Mouse (Mus musculus): ENCODE data around the gene Rnf167.

Gene Rnf167

GRCm38 (mm10) chr11:70654198-70654922, 7.3 kb downstream of the Rnf167 start, which contains the start of gene Pfn1:
Gene Pfn1 (minus strand): TSS chr11:70654644.
- DNase-seq (ENCODE audit: low read depth in 2 of 2, low spot score in 2 of 2) = peak; percentile 64 to 67

GRCm38 (mm10) chr11:70654923-70655570, 8.0 kb downstream of the Rnf167 start:
- DNase-seq (ENCODE audit: low read depth in 2 of 2, low spot score in 2 of 2) = peak; percentile 50 to 68

DNA sequence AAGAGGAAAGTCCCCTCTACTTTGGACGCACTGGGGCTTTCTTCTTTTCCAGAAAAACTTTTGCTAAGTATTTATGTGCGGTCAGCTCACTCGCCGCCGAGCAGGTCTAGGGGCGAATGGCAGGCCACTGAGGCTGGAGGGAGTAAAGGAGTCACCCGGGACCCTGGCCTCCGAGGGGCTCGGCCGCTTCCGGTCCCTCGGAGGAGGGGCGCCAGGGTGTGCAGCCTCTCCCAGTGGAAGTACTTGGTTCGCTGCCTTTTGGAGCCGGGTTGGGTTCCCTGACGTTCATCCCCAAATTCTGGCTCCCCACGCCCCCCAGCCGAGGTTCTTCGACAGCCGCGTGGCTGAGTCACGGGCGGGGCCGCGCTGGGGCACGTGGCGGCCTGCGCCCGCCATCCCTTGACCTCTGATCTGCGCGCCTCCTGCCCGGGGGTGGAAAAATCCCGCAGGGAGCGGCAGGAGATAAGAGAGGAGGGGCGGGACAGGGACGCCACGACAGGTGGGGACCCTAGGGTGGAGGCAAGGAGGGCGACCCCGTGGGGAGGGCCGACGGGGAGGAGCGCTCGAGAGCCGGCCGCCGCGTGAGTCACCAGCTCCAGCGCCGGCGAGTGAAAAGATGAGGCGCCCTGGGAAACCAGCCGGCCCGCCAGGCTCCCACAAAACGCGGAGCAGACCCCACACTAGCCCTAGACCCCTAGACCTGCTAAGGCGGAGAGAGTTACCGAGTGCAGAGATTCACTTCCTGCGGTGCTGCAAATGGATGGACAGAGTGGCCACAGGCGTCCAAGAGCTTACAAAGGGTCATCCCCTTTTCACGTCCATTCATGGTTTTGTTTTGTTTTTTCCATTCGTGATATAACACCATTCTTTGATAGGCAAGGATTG, 8.8 kb downstream of the Rnf167 start:
- DNase-seq (ENCODE audit: low read depth in 2 of 2, low spot score in 2 of 2) = peak; percentile 26

DNA sequence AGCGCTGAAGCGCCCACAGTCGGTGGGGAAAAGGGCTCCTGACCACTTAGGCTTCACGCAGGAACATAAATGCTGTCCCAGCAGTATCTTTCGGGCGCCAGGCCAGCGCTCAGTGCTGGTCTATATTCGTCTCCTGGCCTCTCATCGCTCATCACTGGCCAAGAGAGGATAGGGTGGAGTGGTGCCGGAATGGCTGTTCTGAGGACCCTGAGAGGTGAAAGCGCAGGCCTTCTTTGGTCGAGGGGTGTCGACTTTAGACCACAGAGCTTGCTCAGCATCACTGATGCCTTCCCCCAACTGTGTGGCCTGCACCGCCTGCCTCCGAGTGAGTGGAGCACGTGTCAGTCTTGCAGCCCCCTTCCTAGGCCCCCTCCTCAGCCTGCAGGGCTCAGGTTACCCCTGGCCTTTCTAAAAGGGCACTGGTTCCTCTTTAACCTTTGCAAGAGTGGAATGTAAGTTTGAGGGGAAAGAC, 9.5 kb downstream of the Rnf167 start:
- DNase-seq (ENCODE audit: low read depth in 2 of 2, low spot score in 2 of 2) = no peak

DNA sequence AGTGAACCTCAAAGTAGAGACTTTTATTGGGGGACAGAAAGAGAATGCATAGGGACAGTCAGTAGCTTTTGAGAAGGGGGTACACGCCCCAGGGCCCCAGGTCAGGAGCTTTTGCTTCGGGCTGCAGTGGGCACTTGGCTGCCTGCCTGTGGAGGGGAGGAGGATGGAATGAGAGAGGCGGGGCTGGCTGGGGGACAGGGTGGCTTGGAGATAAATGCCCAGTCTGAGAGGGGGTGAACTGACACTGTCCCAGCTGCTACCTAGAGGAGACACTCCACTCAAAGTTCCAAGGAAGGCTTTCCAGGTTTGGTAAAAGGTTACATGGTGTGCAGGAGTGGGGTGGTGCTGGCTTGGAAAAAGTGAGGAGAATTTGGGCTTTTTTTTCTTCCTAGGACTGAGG, 9.9 kb downstream of the Rnf167 start, which contains the start of gene Eno3:
Gene Eno3, plus strand, starts transcription at position 239 of the 400 bp plus-strand sequence.
- DNase-seq (ENCODE audit: low read depth in 2 of 2, low spot score in 2 of 2) = no peak

DNA sequence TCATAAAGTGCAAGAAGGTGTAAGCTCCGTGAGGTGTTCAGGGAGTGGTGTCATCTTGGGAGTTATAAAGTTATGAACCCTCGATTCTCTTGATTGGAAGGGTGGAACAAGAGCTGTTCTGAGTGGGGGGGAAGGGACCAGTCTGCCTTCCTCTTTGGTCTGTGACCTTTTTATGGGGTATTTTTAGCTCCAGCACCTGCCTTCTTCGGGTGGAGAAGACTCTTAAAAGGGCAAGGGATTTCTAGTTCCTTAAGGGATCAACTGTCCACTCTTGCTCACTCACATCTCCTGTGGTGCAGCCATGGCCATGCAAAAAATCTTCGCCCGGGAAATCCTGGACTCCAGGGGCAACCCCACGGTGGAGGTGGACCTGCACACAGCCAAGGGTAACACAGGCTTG, 10.5 kb downstream of the Rnf167 start:
- DNase-seq (ENCODE audit: low read depth in 2 of 2, low spot score in 2 of 2) = no peak

DNA sequence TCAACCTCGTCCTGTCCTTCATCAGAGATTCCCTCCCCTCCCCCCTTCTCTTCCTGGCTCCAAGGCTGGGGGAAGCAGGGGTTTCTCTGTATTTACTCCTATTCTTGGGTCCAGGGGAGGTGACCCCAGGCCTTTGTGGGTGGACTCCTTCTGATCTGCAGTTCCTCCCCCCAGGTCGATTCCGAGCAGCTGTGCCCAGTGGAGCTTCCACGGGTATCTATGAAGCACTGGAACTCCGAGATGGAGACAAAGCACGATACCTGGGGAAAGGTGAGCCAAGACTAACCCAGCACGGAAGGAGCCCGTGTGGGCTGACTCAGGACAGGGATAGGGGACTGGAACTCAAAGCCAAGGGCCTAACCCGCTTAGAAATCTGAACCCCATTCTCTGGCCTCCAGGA, 11.0 kb downstream of the Rnf167 start:
- no peak for DNase-seq (ENCODE audit: low read depth in 2 of 2, low spot score in 2 of 2)

- no peak for DNase-seq (ENCODE audit: low read depth in 2 of 2, low spot score in 2 of 2)
Measured at GRCm38 (mm10) chr11:70658521-70658920, 11.5 kb downstream of the Rnf167 start.

DNA sequence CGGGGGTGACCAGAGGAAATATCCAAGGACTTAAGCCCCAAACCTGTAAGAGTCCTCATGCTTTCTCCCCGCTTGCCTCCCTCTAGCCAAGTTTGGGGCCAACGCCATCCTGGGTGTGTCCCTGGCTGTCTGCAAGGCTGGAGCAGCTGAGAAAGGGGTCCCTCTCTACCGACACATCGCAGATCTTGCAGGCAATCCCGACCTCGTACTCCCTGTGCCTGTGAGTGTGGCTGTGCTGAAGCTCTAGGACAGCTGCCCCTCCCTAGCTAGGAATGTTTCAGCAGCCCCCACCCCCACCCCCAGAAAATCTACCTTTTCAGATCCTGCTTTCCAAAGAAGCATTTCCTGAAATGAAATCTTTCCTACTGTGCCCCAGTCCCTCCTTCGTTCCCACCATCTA, 11.9 kb downstream of the Rnf167 start:
- DNase-seq (ENCODE audit: low read depth in 2 of 2, low spot score in 2 of 2) = no peak

DNA sequence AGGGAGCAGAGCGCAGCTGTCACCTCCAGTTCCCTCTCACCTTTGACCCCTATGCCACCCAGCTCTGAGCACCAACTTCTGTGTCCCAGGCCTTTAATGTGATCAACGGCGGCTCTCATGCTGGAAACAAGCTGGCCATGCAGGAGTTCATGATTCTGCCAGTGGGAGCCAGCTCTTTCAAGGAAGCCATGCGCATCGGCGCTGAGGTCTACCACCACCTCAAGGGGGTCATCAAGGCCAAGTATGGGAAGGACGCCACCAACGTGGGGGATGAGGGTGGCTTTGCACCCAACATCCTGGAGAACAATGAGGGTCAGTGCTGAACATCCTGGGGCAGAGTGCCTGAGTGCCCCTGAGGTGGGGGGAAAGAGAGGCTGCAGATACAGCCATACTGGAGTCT, 13.5 kb downstream of the Rnf167 start:
- no peak for DNase-seq (ENCODE audit: low read depth in 2 of 2, low spot score in 2 of 2)

DNA sequence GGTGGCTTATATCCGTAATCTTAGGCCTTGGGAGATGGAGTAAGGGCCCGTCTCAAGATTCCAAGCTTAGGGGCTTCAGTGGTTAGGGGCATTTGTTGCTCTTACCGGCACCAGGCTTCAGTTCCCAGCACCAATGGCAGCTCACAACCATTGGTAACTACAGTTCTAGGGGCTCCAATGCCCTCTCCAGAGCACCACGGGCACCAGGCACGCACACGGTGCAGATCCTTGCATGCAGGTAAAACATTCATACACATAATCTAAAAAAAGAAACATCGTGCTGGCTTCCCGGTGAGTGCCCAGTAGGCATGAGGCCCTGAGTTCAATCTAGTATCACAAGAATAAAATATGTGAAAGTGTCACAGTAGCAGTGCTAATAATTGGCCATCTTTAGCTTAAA, 16.1 kb downstream of the Rnf167 start:
- DNase-seq (ENCODE audit: low read depth in 2 of 2, low spot score in 2 of 2) = no peak

GRCm38 (mm10) chr11:70663957-70664356, 16.9 kb downstream of the Rnf167 start:
- no peak for DNase-seq (ENCODE audit: low read depth in 2 of 2, low spot score in 2 of 2)

- DNase-seq (ENCODE audit: low read depth in 2 of 2, low spot score in 2 of 2) = no peak
Measured at GRCm38 (mm10) chr11:70664741-70665140, 17.7 kb downstream of the Rnf167 start.

DNA sequence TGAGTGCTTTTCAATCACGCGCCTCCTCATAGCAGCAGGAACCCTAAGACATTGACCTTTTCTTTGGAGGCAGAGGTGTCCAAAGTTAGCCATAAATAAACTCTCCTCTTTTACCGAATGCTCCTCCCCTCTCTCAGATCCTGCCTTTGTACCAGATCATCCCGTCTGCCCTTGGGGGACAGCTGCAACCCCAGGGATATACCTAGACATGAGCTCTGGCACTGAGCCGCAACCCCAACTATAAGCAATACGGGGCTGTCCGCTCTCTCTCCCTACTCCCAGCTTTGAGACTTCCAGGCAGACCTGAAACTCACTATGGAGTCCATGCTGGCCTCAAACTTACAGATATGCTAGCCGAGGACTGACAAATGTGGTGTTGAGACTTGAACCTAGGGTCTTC, 19.7 kb downstream of the Rnf167 start:
- DNase-seq (ENCODE audit: low read depth in 2 of 2, low spot score in 2 of 2) = no peak

DNA sequence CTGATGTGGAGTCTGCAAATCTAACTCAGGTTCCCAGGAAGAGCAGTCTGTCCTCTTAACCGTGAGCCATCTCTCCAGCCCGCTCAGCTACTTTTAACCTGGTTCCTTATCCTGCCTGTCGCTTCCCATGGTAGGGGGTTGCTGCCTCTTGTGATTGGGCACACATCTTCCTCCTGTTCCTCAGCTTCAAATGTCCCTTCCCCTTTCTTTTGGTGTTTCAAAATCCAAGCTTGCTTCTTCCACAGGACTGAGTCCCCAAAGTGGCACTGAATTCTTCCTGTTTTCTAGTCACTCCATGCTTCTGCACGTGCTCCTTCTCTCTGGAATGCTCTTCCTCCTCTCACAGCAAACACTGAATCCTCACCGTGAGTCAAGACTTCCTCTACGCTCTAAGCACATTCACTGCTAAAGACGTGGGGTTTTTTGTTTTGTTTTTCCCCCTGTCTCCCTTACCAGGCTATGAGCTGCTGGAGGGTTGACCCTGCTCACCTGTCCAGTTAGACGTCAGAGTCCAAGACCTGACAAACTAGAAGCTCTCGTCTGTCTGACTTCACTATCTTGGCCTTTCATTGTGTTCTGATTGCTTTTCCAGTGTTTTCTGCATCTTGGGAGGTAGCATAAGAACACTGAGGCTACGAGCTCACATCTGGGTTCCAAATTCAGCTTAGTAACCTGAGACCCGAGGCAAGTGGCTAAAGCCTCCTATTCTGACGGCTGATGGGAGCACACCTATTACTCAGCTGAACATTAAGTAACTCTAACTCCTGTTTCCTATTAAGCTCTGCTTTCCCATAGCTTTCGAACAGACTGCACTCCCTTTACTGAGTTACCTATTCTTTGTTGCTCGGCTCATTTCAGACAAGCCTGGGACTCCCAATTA, 20.5 kb downstream of the Rnf167 start:
- no peak for DNase-seq (ENCODE audit: low read depth in 2 of 2, low spot score in 2 of 2)

DNA sequence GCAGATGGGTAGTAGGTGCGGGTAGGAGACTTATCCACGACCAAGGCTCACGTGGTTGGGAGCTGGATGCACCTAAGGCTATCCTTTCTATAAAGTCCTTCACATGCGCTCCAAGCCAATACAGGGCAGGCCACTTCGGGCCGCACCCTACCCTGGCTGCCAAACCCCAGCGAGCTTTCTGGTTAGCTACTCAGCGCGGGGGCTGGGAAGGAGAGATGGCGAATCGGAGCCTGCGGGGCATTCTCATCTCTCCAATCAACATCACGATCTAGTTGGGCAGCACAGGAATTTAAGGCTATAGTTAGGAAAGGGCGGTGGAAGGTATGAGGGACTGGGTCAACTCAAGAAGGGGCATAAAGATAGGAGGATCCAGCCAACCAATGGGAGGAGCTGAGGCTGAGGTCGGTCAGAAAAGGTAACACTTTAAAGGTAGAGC, 21.3 kb downstream of the Rnf167 start:
- DNase-seq (ENCODE audit: low read depth in 2 of 2, low spot score in 2 of 2) = no peak

DNA sequence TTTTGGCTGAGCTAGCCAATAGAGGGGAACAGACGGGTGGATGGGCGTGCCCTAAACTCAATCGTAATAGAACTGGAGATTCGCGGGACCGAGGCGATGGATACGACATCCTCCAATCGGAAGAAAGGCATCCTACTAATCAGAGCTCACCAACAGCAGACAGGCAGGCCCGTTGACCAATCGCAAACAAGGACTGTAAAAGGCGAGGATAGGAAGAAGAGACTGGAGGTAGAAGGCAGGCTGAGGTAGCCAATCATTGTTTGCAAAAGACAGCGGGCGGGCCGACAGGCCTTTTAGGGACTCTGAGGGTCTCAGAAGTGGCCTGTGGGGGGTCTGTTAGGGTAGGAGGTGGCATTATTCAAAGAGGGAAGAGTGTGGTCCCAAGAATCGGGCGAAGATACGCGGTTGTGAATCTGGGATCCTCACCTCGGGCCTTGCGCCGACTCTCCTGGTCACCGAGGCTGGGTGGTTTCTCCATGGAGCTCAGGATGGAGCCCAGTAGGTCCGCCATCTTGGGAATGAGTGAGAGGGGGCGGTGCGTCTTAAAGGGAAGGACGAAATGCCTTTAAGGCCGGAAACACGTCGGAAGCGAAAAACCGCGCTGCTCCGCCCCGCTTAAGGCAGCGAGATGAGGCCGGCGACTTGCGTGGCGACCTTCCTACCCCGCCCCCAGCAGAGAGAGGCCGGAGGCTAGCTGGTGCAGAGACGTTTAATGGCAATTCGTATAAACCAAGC, 21.9 kb downstream of the Rnf167 start, which contains the start of gene Spag7:
Gene Spag7, minus strand, starts transcription at position 646 of the 735 bp plus-strand sequence.
- DNase-seq (ENCODE audit: low read depth in 2 of 2, low spot score in 2 of 2) = peak; percentile 89 to 95

GRCm38 (mm10) chr11:70669582-70670345, 22.7 kb downstream of the Rnf167 start:
- DNase-seq (ENCODE audit: low read depth in 2 of 2, low spot score in 2 of 2) = peak; percentile 80 to 87

GRCm38 (mm10) chr11:70670483-70670882, 23.4 kb downstream of the Rnf167 start:
- DNase-seq (ENCODE audit: low read depth in 2 of 2, low spot score in 2 of 2) = no peak

Measured in CD8-positive naive resting alpha-beta T cell, adult 2 months (primary cell).